Mouse (Mus musculus) spleen, postnatal 36 days (tissue): Measurements from ENCODE around the gene Zfp668.

ENCODE experiments used
- DNase-seq, 2 experiments: peaks; one replicate each; pipeline ENCODE4 v3.0.0; 2022; ENCODE audit warnings: low spot score in 2 of 2, mixed read lengths in 1 of 2

The Zfp668 gene

DNA sequence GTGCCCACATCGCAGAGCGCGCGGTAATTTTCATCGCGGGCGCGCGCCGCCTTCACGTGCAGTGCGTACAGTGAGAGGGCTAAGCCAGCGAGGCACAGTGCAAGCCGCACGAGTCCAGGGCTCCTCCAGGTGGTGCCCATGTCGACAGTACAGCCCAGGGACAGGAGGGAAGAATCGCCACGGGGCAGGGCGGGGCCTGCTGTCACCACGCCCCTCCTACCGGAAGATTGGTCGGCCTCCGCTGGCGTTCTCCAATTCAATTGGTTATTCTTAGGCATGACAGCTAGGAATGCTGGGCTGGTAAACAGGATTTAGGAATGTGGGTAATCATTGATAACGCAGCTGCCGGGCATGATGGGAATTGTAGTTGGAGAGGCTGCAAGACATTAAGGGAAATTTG lies 18.8 kb upstream of the Zfp668 start, which contains the start of the genes Gm21974 and Vkorc1:
Gm21974 (minus strand) TSS at position 13 of the 400 bp plus-strand sequence.
Vkorc1 (minus strand) TSS at position 176 of the 400 bp plus-strand sequence.
- peak; percentile 90 to 93 for DNase-seq

DNA sequence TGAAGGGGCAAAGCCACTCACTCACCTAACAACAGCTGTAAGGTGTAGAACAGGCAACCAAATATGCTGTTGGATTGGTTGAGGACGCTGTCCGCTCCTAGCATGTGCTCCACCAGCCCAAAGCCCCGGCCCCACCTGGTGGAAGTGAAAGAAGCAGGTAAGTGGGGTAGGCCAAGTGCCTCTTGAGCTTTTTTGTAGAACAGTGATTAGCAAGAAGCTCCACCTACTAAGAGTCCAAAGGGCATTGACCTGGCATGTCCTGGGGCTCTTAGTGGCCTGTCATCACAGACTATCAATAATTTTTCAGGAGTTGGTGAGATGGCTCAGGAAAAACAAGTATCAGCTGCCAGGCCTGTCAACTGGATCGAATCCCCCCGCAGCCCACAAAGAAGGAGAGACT lies 17.9 kb upstream of the Zfp668 start:
- DNase-seq: no peak

DNA sequence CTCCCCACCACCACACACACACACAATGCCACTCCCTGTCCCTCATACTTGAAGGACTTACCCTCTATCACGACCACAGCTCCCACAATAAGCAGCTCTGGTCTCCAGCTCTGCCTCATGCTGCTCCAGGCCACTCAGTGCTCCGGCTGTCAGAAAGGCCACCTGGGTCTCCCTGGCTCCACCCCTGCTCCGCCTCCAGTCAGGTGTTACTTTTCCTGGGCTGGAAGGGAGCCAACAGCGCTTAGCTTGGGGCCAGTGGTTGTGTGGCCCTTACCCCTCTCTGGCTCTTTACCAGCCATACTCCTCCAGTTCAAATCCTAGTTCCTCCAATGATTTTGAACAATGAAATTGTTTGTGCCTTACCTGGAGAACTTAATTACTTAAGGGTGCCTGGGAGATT lies 14.2 kb upstream of the Zfp668 start, which contains the start of gene Prss53:
Prss53 (minus strand) TSS at position 173 of the 400 bp plus-strand sequence.
- no peak for DNase-seq

DNA sequence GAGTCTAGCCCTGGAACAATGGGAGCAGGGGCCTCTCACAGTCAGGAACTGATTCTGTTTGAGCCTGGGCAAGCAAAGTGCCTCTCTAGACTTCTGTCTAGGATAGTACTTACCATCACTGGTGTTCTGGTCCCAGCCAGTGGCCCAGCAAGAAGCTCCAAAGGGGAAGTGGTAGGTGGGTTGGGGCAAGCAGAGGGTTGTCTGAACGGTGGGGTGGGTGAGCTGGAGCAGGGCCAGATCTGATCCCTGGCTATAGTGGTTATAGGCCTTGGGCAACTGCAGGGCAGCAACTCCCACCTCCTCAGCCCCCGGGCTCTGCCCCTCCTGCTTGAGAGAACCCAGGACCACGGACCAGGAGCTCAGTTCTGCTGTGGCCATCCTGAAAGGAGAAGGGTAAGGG lies 12.2 kb upstream of the Zfp668 start:
- DNase-seq: no peak

DNA sequence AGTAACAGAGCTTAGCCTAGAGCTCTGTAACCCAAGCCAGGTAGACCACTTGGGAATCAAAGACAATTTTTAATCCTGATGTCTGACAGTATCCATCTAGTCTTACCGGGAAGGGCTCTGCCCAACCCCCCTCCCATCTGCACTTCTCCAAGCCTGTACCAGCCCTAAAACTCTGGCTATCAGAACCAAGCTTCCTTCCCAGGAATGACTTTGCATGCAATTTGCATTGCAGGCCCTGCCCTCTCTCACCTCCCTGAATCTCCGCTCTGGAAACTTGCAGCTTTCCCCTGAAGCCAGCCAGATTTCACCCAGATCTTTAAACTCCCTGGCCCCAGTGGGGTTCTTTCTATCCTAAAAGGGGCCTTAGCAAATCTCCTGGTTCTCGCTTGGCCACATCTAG lies 11.2 kb upstream of the Zfp668 start:
- no peak for DNase-seq

DNA sequence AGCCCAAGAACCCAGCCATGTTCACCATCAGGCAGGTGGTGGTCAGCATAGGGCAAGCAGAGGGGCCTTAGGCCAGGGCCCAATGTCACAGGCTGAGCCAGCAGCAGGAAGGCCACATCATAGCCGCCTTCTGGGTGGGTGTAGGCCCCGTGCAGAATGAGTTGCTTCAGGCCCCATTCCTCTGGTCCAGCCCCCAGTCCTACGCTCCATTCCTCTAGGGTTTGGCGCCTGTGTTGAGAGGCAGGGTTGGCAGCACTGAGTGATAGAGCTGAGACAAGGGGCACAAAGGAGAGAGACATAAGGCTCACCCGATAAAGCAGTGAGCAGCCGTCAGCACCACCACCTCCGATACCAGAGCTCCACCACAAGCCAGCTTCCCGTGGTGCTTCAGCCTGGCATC lies 10.6 kb upstream of the Zfp668 start:
- DNase-seq: no peak

DNA sequence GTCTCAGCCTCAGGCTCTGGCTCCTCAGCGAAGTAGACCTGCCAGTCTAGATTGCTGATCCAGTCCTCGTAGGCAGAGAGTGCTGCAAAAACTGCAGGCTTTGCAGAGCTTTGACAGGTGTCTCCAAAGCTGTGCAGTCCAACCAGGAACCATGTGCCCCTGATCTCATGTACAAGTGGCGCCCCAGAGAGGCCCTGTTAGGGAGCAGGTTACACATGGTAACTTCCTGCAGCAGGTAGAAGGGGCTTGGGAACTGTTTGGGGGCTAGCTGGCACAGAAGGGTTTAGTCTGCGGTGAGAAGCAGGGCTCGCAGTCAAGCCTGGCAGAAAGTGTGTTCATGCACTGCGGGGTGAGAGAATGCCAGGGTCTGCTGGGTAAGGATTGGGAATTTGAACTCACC lies 9.9 kb upstream of the Zfp668 start:
- DNase-seq: no peak

DNA sequence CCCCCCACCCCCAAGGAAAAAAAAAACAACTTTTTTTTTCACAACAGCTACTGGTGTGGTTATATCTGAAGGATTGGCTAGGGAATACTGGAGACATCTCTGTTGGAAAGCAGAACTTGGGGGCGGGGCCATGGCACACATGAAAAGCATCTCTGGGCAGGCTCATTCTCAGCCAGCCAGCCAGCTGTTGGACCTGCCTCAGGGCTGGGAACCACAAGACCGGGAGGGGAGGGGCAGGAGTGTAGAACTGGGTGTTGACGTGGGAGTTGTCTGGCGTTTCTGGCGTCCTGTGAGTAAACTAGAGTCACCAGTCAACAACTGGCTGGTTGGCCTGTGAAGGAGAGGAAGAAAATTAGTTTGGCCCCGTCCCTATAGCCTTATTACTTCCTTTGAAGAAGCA lies 9.3 kb upstream of the Zfp668 start:
- no peak for DNase-seq

DNA sequence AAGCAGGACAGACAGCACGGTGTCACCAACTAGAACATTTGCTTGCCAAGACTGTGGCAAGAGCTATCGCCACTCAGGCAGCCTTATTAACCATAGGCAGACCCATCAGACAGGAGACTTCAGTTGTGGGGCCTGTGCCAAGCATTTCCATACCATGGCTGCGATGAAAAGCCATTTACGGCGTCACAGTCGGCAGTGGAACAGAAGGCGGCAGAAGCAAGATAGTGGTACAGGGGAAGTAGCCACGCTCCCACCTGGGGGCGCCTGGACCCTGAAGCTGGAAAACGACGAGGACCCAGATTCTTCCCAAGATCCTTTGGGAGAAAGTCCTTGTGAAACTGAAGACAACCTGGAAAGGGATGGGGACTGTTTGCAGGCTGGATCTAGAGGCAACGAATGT lies 3.8 kb upstream of the Zfp668 start:
- DNase-seq: no peak

DNA sequence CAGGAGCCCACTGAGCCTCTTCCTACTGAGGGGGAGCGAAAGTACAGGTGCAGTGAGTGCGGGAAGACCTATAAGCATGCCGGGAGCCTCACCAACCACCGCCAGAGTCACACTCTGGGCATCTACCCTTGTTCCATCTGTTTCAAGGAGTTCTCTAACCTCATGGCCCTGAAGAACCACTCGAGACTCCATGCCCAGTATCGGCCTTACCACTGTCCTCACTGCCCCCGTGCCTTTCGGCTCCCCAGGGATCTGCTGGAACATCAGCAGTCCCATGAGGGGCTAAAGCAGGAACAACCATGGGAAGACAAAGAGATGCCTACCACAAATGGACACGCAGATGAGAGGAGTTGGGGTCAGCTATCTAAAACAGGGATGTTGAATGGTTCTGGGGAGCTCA lies 2.7 kb upstream of the Zfp668 start:
- DNase-seq: no peak

DNA sequence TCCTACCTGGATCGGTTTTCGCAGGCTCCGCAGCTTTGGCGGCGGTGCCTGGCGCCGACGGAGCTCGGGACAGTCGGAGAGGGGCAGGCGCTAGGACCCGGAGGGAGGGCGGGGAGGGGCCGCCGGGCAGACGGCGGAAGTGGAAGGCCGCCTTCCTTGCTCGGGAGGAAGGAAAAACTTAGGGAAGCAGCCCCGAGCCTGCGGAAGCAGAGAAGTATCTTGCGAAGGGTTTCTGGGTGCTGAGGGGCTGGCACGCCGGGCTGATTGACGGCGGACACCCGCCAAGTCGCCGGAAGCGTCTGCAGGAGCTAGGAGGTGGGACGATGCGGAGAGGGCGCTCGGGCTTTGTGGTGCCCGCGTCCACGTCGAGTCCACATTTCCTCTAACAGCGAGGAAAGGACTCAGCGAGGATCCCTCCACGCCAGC lies 574 bp downstream of the Zfp668 start, which contains the start of gene Zfp646:
Zfp646 (plus strand) TSS at position 181 of the 426 bp plus-strand sequence.
- DNase-seq: peak; percentile 73

DNA sequence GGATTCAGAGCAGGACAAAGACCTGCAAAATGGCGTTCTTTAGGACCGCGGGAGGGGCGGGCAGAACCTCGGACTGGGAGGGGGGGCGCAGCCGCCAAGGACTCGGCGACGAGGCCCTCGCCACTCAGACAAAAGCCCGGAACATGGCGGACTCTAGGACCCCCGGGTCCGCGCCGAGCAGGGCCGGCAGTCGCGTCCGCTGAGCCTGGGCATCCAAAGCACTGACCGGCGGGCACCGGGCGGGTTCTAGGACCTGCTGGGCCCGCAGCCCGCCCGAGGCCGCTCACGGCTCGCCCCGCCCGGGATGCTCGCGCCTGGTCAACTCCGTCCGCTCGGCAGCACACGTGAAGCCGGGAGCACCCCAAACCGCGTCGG lies 1.0 kb downstream of the Zfp668 start:
- DNase-seq: peak; percentile 91 to 94

DNA sequence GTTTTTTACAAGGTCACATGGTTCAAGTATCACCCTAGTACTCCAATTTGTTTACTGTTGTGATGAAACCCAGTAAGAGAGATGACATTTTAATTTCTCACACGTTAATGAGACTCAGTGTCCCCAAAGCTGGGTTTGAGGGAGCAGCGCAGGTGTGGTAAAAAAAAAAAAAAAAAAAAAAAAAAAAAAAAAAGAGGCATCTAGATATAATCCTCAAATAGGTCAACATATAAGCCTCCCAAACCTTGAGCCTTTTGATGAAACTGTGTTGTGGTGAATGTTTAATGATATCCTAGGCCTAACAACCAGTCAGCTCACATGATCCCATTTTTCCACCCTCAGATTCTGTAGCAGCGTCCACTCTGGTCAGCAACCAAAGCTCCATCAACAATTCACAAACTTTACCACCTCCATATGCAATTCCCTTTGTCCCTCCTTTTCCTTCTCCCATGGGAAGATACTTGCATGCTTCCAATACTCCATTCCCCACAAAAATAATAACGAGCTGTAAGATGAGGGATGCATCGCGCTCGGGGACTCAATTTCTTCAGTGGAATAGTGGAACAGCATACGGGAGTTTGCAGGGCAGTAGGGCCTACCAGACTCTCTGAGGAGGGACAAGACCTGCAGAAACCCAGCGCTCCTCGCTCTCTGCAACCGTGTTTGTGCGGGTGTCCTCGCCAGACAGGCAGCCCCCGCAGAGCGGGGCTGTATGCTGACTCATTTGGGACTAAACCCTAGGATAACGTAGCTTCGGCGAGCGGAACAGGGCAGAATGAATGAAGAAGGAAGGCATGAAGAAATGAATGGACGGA lies 1.6 kb downstream of the Zfp668 start:
- DNase-seq: no peak

DNA sequence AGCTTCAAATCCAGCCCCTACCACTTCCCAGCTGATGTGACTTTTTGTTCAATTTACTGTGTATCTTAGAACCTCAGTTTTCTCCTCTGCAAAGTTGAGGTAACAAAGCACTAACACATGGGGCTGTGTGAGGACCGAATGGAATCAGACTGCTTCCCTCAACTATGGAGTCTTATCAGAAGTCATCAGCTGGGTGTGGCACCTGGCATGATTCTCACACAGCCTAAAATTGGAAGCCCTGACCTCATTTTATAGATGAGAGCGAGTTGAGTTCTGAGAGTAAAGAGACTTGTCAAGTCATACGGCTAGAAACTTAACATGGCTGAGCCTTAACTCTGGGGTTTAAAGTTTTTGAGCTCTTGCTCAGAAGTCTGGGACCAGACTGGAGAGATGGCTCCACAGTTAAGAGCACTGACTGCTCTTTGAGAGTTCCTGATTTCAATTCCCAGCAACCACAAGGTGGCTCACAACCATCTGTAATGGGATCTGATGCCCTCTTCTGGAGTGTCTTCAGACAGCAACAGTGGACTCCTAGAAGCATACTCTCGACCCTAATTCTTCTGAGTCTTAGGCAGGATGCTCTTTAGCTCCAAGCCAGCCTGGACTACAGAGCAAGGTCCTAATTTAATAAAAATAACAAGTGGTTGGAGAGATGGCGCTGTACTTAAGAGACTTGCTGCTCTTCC lies 6.3 kb downstream of the Zfp668 start:
- no peak for DNase-seq

DNA sequence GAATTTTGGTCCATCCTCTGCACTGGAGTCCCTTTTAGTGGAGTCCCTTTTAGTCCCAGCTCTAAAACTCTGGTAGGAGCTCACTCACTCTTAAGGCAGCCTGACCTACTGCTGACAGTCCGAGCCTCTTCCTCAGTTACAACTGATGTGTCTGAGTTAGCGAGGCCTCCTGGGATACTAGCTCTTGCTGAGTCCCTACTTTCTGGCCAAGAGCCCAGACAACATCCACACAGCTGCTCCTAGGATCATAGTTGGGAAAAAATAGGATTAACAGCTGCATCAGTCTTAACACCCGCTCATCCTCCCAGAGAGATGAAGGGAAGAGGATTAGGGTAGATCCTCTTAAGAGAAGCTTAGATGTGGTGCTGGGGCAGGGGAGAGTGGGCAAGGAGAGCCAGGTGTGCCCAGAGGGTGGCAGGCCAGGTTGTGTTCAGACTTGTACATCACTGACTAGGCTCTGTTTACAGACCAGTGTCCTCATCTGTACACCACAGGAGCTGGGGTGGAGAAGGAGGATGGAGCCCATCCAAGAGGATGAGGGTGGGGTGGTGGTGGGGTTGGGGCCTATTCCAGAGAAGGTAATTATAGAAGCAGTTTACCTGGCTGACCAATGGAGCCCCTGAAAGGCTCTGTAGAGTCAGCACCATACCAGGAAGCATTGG lies 7.3 kb downstream of the Zfp668 start:
- no peak for DNase-seq

DNA sequence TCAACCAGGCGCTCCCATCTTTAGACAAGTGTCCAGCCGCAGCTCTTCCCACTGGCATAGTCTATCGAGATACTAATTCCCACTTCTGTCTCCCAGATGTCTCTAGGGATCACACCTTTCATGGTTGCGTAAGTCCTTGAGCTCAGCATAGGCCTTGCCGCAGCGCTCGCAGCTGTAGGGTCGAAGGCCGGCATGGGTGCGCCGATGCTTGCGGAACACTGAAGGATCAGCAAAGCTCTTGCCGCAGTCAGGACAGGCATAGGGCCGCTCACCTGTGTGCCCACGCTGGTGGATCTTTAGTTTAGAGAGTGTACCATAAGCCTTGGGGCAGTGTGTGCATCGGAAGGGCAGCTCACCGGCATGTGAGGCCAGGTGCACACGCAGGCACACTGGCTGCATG lies 9.0 kb downstream of the Zfp668 start:
- DNase-seq: no peak

DNA sequence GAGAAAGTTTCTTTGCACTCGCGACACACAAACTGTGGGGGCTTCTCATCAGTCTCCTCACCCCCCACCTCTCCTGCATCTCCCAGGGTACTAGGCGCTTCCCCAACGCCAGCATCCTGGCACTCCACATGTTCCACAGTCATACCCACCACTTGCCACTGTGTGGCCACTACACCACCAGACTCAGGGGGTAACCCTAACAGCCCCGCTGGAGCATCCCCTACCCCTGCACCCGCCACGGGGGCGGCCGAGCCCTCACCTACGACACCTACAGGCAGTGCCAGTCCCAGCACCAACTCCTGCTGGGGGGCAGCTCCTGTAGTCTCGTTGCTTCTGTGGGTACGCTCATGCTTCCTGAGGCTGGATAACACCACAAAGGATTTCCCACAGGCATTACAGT lies 10.2 kb downstream of the Zfp668 start:
- no peak for DNase-seq

DNA sequence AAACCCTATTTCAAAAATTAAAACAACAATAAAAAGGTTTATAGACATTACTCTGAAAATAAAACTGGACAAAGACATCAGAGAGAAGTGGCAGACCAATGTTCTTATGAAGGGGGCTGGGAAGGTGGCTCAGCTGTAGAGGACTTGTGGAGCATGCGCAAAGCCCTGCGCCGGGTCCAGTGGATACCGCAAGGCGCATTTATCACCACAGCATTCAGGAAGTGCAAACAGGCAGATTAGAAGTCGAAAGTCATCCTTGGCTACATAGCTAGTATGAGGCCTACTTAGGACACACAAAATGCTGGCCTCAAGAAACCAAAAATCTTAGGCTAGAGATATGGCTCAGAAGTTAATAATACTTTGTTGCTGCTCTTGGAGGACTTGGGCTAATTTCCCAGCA lies 18.4 kb downstream of the Zfp668 start:
- DNase-seq: no peak

DNA sequence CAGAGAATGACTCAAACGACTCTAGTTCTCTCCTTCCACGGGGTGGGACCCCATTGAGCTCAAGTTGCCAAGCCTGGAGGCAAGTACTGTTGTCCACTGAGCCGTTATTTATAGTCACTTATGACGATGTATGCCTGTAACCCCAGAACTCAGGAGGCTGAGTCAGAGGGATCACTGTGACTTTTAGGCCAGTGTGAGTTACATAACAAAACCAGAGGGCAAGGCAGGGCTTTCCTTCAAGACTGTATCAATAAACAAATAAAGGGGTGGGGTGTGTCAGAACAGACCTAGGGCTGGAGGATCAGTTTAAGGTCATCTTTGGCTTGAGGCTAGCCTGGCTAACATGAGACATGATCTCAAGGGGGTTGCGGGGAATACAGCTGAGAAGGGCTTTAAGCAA lies 25.7 kb downstream of the Zfp668 start:
- no peak for DNase-seq

DNA sequence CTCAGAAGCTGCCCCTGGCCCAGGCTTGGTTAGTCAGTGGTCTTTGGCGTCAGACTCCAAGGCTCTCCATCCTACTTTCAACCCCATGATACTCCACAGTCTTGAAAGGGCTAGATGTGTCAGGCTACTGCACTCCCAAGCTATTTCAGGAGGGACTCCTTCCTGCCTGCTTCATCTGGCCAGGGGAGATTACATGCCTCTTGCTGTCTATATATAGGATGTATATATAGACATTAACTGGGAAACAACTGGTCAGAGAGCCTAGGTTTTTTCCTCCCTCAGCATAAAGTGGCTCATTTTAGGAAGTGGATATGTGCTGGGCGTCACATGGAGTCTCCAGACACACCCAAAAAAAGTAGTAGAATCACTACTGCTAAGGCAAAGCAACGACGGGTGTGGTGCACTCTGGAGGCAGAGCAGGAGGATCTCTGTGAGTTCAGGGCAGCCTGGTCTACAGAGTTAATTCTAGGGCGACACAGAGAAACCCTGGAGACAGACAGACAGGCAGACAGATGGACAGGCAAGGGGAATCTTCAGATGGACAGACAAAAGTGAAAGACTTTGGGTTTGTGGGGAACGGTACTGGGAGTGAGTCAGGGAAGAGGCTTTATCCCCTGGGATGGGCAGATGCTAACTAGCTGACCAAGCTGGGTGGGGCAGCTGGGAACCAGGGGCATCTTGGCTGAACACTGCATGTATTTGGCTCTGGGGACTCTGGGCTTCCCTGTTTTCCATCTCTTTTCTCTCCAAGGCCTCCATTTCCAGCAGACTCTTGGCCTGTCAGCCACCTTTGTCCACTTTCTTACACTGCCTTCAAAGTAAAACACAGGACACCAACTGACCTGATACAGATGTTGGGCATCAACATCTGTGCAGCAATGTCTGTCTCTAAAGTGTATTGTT lies 26.4 kb downstream of the Zfp668 start:
- no peak for DNase-seq

DNA sequence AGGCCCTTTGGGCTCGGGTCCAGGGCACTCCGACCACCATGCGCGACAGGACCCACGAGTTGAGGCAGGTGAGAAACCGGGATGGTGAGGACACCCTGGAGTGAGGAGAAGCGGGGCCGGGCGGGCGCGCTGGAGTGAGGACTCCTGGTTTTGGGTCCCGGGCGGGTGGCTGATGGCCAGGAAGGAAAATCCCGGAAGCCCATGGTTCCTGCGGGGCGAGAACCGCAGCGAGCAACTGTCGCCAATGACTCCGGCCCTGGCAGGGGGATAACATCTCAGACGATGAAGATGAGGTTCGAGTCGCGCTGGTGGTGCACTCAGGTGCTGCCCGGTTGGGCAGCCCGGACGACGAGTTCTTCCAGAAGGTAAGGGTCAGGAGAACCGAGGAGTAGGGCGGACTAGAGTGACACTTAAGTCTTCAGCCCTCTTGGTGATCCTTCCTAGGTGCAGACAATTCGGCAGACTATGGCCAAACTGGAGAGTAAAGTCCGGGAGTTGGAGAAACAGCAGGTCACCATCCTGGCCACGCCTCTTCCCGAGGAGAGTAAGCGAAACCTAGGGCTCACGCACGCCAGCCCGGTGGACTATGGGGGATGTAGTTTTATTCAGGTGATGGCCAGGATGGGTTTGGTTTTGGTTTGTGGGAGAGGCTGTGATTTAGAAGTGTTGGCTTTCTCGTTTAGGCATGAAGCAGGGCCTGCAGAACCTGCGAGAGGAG lies 34.5 kb downstream of the Zfp668 start:
- peak; percentile 82 to 86 for DNase-seq
